Comparison of ENCODE assay signal across 17 mouse cellular contexts in the genomic region with DNA sequence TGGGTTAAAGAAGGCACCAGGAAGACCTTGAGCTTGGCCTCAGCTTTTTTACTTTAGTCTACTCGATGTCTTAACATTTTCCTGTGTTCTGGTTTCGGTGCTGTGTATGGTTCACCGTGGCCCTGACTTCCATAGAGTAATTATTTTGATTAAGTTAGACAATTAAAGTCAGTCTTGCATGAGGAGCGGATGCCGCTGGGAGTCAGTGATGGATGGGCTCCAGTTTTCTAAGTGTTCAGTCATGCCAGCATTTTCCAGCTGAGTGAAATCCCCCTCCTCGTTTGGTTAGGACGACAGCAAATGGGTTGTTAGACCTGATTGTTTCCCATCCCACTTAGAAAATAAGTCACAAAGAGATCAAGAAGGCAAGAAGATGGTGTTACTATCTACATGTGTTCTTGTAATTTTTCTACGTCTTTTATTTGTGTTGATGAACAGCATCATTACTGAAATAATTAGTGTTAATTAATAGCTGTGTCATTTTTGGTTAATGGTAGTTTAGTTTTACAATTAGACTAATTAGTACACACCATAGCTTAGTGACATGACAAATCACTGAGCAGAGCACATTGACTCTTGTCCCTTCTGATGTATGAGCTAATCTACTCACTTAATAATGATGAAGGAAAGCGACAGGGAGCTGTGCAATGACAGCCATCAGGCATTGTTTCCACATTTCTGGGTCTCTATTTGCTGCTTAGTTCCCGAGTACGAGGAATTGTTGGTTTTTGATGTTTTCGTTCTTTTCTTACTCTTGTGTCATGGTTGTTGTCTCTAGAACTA.
DNase-seq lines count a peak whose midpoint lies in the region; ATAC-seq lines count a peak whose summit lies in the region.
"Had no signal": no experiment of that assay in that cellular context is flagged by ENCODE, and none has a peak within 500 bp of the region (broad histone marks: within the 10 kb centered on the region; RNA-seq: fewer than 3 reads in every experiment).

No protein-coding gene starts in this region.

- H3K9me3 ChIP-seq in forebrain, embryonic 12.5 days, result no peaks in the 10 kb centered on the region
- H3K9me3 ChIP-seq in forebrain, embryonic 11.5 days (ENCODE audit: control insufficient read depth, low read length), result no peaks in the 10 kb centered on the region
- no peaks in the 10 kb centered on the region for H3K9me3 ChIP-seq in midbrain, embryonic 14.5 days (ENCODE audit: control insufficient read depth, low read length)
- H3K9me3 ChIP-seq in midbrain, embryonic 16.5 days (replicated peaks; ENCODE audit: control insufficient read depth, low read length, poor library complexity, severe bottlenecking), result no peaks in the 10 kb centered on the region
- H3K9me3 ChIP-seq in hindbrain, embryonic 13.5 days, result no peaks in the 10 kb centered on the region
- H3K9me3 ChIP-seq: limb, embryonic 12.5 days had no signal

- H3K4me1 ChIP-seq in forebrain, embryonic 12.5 days, result no peaks in the 10 kb centered on the region
- no peaks in the 10 kb centered on the region for H3K4me1 ChIP-seq in forebrain, embryonic 11.5 days (replicated peaks; ENCODE audit: control insufficient read depth, insufficient read depth, low read length)
- no peaks in the 10 kb centered on the region for H3K4me1 ChIP-seq in midbrain, embryonic 14.5 days (ENCODE audit: control insufficient read depth, insufficient read depth, low read length)
- no peaks in the 10 kb centered on the region for H3K4me1 ChIP-seq in midbrain, embryonic 16.5 days (ENCODE audit: control insufficient read depth, insufficient read depth, low read length)
- peaks cover 12% of the 10 kb centered on the region for H3K4me1 ChIP-seq in hindbrain, embryonic 13.5 days (replicated peaks)
- H3K4me1 ChIP-seq: limb, embryonic 12.5 days had no signal

- H3K4me3 ChIP-seq in forebrain, embryonic 12.5 days (replicated peaks), result no peak overlapping the region
- no peak overlapping the region for H3K4me3 ChIP-seq in forebrain, embryonic 11.5 days (ENCODE audit: low read depth, low read length)
- no peak overlapping the region for H3K4me3 ChIP-seq in midbrain, embryonic 14.5 days (replicated peaks; ENCODE audit: low read depth, low read length)
- H3K4me3 ChIP-seq in midbrain, embryonic 16.5 days (ENCODE audit: low read depth, low read length), result no peak overlapping the region
- H3K4me3 ChIP-seq in hindbrain, embryonic 13.5 days, result no peak overlapping the region
- H3K4me3 ChIP-seq: limb, embryonic 12.5 days had no signal

- WGBS in forebrain, embryonic 12.5 days, result 43% methylated on average over 12 of the region's 12 CpGs
- 60% methylated on average over 12 of the region's 12 CpGs for WGBS in forebrain, embryonic 11.5 days
- 55% methylated on average over 12 of the region's 12 CpGs for WGBS in midbrain, embryonic 14.5 days
- 62% methylated on average over 12 of the region's 12 CpGs for WGBS in midbrain, embryonic 16.5 days
- 30% methylated on average over 12 of the region's 12 CpGs for WGBS in hindbrain, embryonic 13.5 days

- no peaks in the 10 kb centered on the region for H3K27me3 ChIP-seq in forebrain, embryonic 12.5 days
- no peaks in the 10 kb centered on the region for H3K27me3 ChIP-seq in forebrain, embryonic 11.5 days (ENCODE audit: control insufficient read depth, insufficient read depth, low read length)
- no peaks in the 10 kb centered on the region for H3K27me3 ChIP-seq in midbrain, embryonic 14.5 days (ENCODE audit: control insufficient read depth, insufficient read depth, low read length)
- H3K27me3 ChIP-seq in midbrain, embryonic 16.5 days (ENCODE audit: control insufficient read depth, insufficient read depth, low read depth, low read length), result no peaks in the 10 kb centered on the region
- no peaks in the 10 kb centered on the region for H3K27me3 ChIP-seq in hindbrain, embryonic 13.5 days
- H3K27me3 ChIP-seq: limb, embryonic 12.5 days had no signal

- H3K36me3 ChIP-seq in forebrain, embryonic 12.5 days (replicated peaks), result no peaks in the 10 kb centered on the region
- H3K36me3 ChIP-seq in forebrain, embryonic 11.5 days (ENCODE audit: control insufficient read depth, insufficient read depth, low read length), result no peaks in the 10 kb centered on the region
- no peaks in the 10 kb centered on the region for H3K36me3 ChIP-seq in midbrain, embryonic 14.5 days (ENCODE audit: control insufficient read depth, insufficient read depth, low read length)
- H3K36me3 ChIP-seq in midbrain, embryonic 16.5 days (ENCODE audit: control insufficient read depth, insufficient read depth, low read length), result no peaks in the 10 kb centered on the region
- H3K36me3 ChIP-seq in hindbrain, embryonic 13.5 days, result no peaks in the 10 kb centered on the region
- H3K36me3 ChIP-seq: limb, embryonic 12.5 days had no signal

- DNase-seq in forebrain, embryonic 11.5 days (ENCODE audit: low spot score), result no peak
- DNase-seq in midbrain, embryonic 14.5 days, result peak; percentile 28
- DNase-seq in retina, embryonic 14.5 days (ENCODE audit: low spot score), result peak; percentile 72
- DNase-seq in yolk sac, embryonic 10.5 days (ENCODE audit: low spot score), result no peak
- no peak for DNase-seq in T-cell, adult 2 months (ENCODE audit: low spot score)
- DNase-seq: cerebellum, adult 2 months; heart, adult 18-20 months; heart, postnatal 10 days; kidney, adult 2 months; layer of hippocampus, postnatal 36 days; lung, adult 18-20 months; right cerebral cortex, postnatal 14 days; thymus, postnatal 14 days had no signal

- no peak overlapping the region for H3K4me2 ChIP-seq in forebrain, embryonic 12.5 days
- no peak overlapping the region for H3K4me2 ChIP-seq in forebrain, embryonic 11.5 days (ENCODE audit: low read depth, low read length, severe bottlenecking)
- no peak overlapping the region for H3K4me2 ChIP-seq in midbrain, embryonic 14.5 days (ENCODE audit: low read length)
- H3K4me2 ChIP-seq in midbrain, embryonic 16.5 days (ENCODE audit: low read length), result no peak overlapping the region
- H3K4me2 ChIP-seq in hindbrain, embryonic 13.5 days, result no peak overlapping the region
- H3K4me2 ChIP-seq: limb, embryonic 12.5 days had no signal

- no peak overlapping the region for H3K9ac ChIP-seq in forebrain, embryonic 12.5 days
- H3K9ac ChIP-seq in forebrain, embryonic 11.5 days (ENCODE audit: low read length), result no peak overlapping the region
- H3K9ac ChIP-seq in midbrain, embryonic 14.5 days (replicated peaks; ENCODE audit: low read length), result no peak overlapping the region
- H3K9ac ChIP-seq in midbrain, embryonic 16.5 days (ENCODE audit: low read depth, low read length), result no peak overlapping the region
- no peak overlapping the region for H3K9ac ChIP-seq in hindbrain, embryonic 13.5 days
- H3K9ac ChIP-seq: limb, embryonic 12.5 days had no signal

- H3K27ac ChIP-seq in forebrain, embryonic 12.5 days, result no peak overlapping the region
- H3K27ac ChIP-seq in forebrain, embryonic 11.5 days (ENCODE audit: low read depth, low read length), result no peak overlapping the region
- no peak overlapping the region for H3K27ac ChIP-seq in midbrain, embryonic 14.5 days (replicated peaks; ENCODE audit: low read depth, low read length)
- no peak overlapping the region for H3K27ac ChIP-seq in midbrain, embryonic 16.5 days (ENCODE audit: low read length)
- H3K27ac ChIP-seq in hindbrain, embryonic 13.5 days, result no peak overlapping the region
- H3K27ac ChIP-seq: limb, embryonic 12.5 days had no signal

- peak; percentile 53; the same call in 1 of the 2 replicates for ATAC-seq in forebrain, embryonic 12.5 days (ENCODE audit: low FRiP score)
- no peak; the same call in 1 of the 2 replicates for ATAC-seq in forebrain, embryonic 11.5 days (replicated peaks; ENCODE audit: low FRiP score)
- no peak for ATAC-seq in midbrain, embryonic 14.5 days (ENCODE audit: low FRiP score, low TSS enrichment)
- no peak for ATAC-seq in midbrain, embryonic 16.5 days
- peak; percentile 91 for ATAC-seq in hindbrain, embryonic 13.5 days (ENCODE audit: low FRiP score)

Comparison
In these comparisons a context has a peak if more than half of its experiments do, and no peak if none do; other contexts are left out.
1. ATAC-seq: peak in forebrain, embryonic 12.5 days (single experiment) and hindbrain, embryonic 13.5 days (single experiment); none in forebrain, embryonic 11.5 days (single experiment), midbrain, embryonic 14.5 days (single experiment) and midbrain, embryonic 16.5 days (single experiment).
2. DNase-seq: peak in midbrain, embryonic 14.5 days (single experiment) and retina, embryonic 14.5 days (single experiment); none in forebrain, embryonic 11.5 days (single experiment), yolk sac, embryonic 10.5 days (single experiment) and T-cell, adult 2 months (single experiment).